Mouse (Mus musculus): ENCODE data around the gene Scd2.
A peak's percentile ranks its signal among the peaks of the same experiment; 100 is the strongest.
"Not testable (repeated sequence)": the region's sequence is repeated elsewhere in the genome, so short reads cannot be mapped to it uniquely, and the experiment has no call there.

Scd2 gene

GRCm38 (mm10) chr19:44273711-44274110 lies 19.8 kb upstream of the Scd2 start:
- no peak for DNase-seq (ENCODE audit: low read depth, low spot score)

GRCm38 (mm10) chr19:44274452-44274851 lies 19.0 kb upstream of the Scd2 start:
- no peak for DNase-seq (ENCODE audit: low read depth, low spot score)

GRCm38 (mm10) chr19:44275418-44275817 lies 18.1 kb upstream of the Scd2 start:
- no peak for DNase-seq (ENCODE audit: low read depth, low spot score)

GRCm38 (mm10) chr19:44276861-44277260 lies 16.6 kb upstream of the Scd2 start:
- DNase-seq (ENCODE audit: low read depth, low spot score), result no peak

GRCm38 (mm10) chr19:44277931-44278330 lies 15.5 kb upstream of the Scd2 start:
- no peak for DNase-seq (ENCODE audit: low read depth, low spot score)

- no peak for DNase-seq (ENCODE audit: low read depth, low spot score)
Observed at GRCm38 (mm10) chr19:44280755-44281154, 12.7 kb upstream of the Scd2 start.

- DNase-seq (ENCODE audit: low read depth, low spot score), result not testable (repeated sequence)
Observed at GRCm38 (mm10) chr19:44281825-44282447, 11.5 kb upstream of the Scd2 start.

GRCm38 (mm10) chr19:44282534-44283156 lies 10.8 kb upstream of the Scd2 start:
- DNase-seq (ENCODE audit: low read depth, low spot score), result no peak

GRCm38 (mm10) chr19:44283157-44284024 lies 10.1 kb upstream of the Scd2 start:
- DNase-seq (ENCODE audit: low read depth, low spot score), result no peak

GRCm38 (mm10) chr19:44284025-44284695 lies 9.3 kb upstream of the Scd2 start:
- DNase-seq (ENCODE audit: low read depth, low spot score), result peak; percentile 90

GRCm38 (mm10) chr19:44284723-44285122 lies 8.8 kb upstream of the Scd2 start:
- no peak for DNase-seq (ENCODE audit: low read depth, low spot score)

GRCm38 (mm10) chr19:44285554-44285953 lies 7.9 kb upstream of the Scd2 start:
- no peak for DNase-seq (ENCODE audit: low read depth, low spot score)

GRCm38 (mm10) chr19:44286109-44286508 lies 7.4 kb upstream of the Scd2 start:
- no peak for DNase-seq (ENCODE audit: low read depth, low spot score)

- no peak for DNase-seq (ENCODE audit: low read depth, low spot score)
Observed at GRCm38 (mm10) chr19:44287415-44288110, 5.9 kb upstream of the Scd2 start.

- no peak for DNase-seq (ENCODE audit: low read depth, low spot score)
Observed at GRCm38 (mm10) chr19:44292083-44292482, 1.4 kb upstream of the Scd2 start.

GRCm38 (mm10) chr19:44292483-44292882 lies 991 bp upstream of the Scd2 start:
- no peak for DNase-seq (ENCODE audit: low read depth, low spot score)

- DNase-seq (ENCODE audit: low read depth, low spot score), result peak; percentile 99
Observed at GRCm38 (mm10) chr19:44293769-44294551, 486 bp downstream of the Scd2 start.

GRCm38 (mm10) chr19:44294588-44295041 lies 1.1 kb downstream of the Scd2 start:
- peak; percentile 88 for DNase-seq (ENCODE audit: low read depth, low spot score)

GRCm38 (mm10) chr19:44295251-44295650 lies 1.8 kb downstream of the Scd2 start:
- no peak for DNase-seq (ENCODE audit: low read depth, low spot score)

- no peak for DNase-seq (ENCODE audit: low read depth, low spot score)
Observed at GRCm38 (mm10) chr19:44295741-44296140, 2.3 kb downstream of the Scd2 start.

All from telencephalon, adult 2 months (tissue).